Mouse (Mus musculus): ENCODE data around the gene Cacna1d. TPM values are rescaled to one million over a fixed set of nuclear protein-coding genes. Genes with fewer than 3 reads are reported as not detected.
A peak's percentile ranks its signal among the peaks of the same experiment; 100 is the strongest.

The Cacna1d gene
- total RNA-seq, 1 experiment from 2014 or later: 5.0 TPM

DNA sequence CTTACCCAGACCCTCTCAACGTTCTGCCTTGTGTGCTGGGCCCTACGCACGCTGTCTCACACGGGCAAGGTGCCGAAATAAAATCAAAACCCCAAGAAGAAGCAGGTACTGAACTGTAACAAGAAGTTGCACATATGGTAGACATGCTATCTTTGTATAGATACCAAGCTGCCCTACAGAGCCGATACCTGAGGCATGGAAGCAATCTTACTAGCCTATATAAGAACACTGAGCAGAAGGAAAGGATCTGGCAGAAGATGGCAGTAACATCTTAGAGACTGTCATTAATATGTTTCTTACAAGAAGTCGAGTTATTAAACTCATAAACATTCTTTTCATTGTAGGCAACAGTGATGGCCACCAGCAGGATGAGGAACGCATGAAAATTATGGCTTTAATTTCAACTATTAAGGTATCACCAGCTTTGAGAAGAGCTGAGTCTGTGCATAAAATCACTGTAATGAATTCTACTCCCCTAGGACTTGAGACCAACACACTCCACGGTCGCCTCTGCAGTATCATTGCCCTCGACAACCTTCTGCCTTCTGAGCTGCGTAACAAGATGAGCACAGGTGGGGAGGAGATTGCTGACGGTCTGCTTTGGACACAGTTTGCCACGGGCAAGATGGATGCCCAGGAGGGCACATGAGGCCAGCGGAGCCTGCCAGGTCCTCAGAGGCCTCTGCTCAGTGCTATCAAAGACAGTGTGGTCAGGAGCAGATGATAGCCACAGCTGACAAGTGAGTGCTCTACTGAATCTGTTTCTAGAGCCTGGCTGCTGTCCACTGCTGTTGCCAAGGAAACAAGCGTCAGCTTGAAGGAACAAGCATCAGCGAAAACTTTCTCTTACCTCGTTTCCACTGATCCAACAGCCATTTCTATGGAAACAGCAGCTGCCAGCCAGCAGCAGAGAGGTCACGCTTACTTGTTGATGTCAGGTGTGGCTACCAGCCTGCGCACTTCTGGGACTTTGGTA, 327.2 kb downstream of the Cacna1d start:
- ATAC-seq (replicated peaks; ENCODE audit: insufficient number of reproducible peaks, low FRiP score, low TSS enrichment, poor library complexity, severe bottlenecking): no peak

DNA sequence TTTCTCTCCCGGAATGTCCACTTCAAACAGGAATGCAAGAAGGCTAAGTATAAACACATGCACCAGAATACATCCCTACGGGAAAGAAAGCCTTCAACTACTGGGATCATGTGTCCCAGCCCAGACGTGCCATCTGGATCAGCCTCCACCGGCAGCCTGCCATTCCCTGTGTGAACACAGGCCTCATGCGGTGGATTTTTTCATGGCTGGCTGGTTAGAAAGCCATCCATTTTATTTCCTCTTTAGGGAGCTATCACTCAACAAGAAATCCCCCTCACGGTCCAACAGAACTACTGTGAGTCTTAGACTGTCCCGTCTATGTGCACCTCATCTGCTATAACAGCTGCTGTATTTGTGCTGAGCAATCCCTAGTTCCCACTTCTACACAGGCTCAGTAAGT, 343.5 kb downstream of the Cacna1d start:
- no peak for ATAC-seq (replicated peaks; ENCODE audit: insufficient number of reproducible peaks, low FRiP score, low TSS enrichment, poor library complexity, severe bottlenecking)

DNA sequence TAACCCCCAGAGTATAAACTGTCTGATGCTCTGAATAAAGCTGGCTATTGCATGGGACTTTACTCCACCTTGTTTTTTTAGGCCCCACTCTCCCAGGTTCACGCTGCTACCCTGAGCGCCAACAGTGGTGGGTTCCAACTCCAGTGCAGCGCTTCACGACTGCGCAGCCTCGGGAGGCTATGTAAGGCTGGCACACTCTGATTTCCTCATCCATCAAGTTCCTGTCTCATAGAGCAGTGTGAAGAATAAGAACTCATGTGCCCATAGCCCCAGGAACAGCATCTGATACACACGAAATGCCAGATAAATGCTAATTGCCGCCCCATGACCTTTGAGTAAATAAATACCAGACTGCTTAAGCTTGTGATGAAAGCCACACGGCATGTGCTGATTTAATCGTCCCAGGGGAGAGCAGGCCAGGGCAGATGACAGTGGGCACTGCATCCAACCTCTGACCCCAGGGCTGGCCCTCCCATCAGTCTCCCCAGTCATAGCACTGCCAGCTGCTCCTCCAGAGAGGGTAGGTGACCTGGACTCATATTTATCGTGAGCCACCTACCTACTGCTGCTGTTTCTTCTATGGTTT, 352.8 kb downstream of the Cacna1d start:
- no peak for ATAC-seq (replicated peaks; ENCODE audit: insufficient number of reproducible peaks, low FRiP score, low TSS enrichment, poor library complexity, severe bottlenecking)

DNA sequence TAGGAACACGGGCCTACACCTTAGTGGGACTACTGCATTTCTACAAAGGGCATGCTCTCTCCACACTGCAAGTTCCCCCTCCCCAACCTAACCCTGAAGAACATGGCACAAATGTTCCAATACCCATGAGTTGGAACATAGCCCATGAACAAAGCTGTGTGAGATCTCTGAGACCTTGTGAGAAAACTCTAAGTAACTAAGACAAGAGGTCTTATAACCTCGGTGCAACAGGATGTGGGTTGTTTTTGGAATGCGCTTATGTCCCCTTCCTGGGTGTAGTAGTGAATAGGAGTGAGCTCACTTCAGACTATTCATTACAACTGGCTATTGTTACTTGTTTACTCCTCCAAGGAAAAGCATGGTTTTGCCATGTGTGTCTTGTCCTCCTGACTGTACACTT, 353.3 kb downstream of the Cacna1d start:
- ATAC-seq (replicated peaks; ENCODE audit: insufficient number of reproducible peaks, low FRiP score, low TSS enrichment, poor library complexity, severe bottlenecking): no peak

DNA sequence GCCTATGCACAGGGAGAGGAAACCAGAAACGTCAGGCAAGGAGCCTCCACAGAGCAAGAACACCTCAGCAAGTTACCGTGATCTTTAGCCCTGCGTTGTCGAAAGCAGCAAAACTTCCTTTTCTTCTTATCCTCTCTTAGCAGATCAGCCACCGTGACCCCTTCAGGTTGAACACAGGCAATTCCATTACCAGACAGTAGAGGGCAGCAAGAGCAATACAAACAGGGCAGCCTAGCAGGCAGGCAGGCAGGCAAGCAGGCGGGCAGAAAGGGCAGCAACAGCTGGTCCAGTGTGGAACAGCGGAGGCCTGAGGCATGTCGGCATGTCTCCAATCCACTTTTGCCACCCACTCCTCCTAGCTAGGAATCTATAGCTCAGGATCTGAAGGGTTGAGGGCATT, 354.3 kb downstream of the Cacna1d start:
- peak; percentile 94 for ATAC-seq (replicated peaks; ENCODE audit: insufficient number of reproducible peaks, low FRiP score, low TSS enrichment, poor library complexity, severe bottlenecking)

DNA sequence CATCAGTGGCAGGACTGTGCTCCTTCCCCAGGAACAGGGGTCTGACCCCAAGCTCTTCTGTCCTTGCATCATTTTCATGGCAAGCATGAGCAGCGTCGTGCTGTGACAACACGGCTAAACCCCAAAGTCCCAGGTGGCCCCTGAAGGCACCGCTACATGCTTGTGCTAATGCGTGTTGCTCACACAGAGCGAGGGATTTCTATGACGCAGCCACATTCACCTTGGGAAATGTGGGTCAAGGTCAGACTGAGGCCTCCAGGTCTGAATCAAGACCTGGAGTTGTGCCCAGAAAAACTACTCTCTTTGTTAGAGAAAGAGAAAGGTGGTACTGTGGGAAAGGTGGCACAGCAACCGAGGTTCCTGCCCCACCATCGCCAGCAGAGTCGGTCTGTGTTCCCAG, 355.9 kb downstream of the Cacna1d start:
- no peak for ATAC-seq (replicated peaks; ENCODE audit: insufficient number of reproducible peaks, low FRiP score, low TSS enrichment, poor library complexity, severe bottlenecking)

DNA sequence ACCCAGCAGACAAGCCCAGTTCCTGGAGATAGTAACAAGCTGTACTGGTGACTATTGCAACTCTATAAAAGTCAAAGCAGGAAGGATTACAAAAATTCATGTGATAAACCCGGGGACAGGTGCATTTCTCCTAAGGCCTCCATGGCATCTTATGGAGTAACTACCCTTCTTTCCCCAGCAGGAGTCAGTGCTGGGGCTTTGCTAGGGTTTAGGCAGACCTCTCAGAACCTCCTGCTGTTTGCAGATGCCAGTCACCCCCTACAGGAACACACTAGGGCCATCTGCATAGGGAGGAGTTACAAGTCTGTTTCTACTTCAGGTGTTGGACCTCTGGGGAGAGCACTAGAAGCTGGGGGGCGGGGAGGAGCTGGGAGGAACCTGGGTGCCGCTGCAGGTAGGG, 357.6 kb downstream of the Cacna1d start:
- ATAC-seq (replicated peaks; ENCODE audit: insufficient number of reproducible peaks, low FRiP score, low TSS enrichment, poor library complexity, severe bottlenecking): no peak

DNA sequence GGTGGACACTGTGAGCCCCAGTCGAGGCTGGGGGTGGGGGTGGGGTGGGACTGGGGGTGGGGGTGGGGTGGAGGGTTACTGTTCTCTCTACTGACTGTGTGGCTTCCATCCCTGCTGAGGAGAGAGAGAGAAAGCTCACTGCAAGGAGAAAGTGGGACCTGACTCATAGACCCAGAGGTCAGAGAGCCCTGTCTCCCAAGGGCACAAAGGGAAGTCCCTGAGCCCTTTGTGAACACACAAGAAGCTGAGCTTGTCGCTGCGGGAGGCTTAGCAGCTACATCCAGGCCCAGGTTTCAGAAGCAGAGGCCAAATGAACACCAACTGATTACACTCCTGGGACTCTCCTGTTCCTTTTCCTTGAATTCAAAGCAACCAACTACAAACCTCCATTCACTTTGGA, 360.0 kb downstream of the Cacna1d start:
- ATAC-seq (replicated peaks; ENCODE audit: insufficient number of reproducible peaks, low FRiP score, low TSS enrichment, poor library complexity, severe bottlenecking): no peak

DNA sequence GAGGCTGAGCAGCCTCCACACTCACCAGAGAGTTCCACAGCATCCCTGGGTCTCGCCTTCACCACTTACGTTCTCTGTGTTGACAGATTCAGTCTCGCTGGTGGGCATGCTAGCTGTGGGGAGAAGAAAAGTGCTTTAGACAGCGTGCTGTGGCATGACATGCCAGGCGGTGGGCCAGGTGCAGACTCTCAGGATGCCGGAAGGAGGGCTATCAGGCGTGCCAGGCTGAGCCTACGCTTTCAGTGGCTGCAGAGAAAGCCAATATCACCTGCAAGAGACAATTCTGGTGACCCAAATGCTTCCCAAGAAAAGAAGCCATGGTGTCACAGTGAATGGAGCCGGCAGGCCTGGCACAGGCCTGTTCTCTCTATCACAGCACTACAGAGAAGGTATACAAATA, 361.2 kb downstream of the Cacna1d start:
- ATAC-seq (replicated peaks; ENCODE audit: insufficient number of reproducible peaks, low FRiP score, low TSS enrichment, poor library complexity, severe bottlenecking): no peak

DNA sequence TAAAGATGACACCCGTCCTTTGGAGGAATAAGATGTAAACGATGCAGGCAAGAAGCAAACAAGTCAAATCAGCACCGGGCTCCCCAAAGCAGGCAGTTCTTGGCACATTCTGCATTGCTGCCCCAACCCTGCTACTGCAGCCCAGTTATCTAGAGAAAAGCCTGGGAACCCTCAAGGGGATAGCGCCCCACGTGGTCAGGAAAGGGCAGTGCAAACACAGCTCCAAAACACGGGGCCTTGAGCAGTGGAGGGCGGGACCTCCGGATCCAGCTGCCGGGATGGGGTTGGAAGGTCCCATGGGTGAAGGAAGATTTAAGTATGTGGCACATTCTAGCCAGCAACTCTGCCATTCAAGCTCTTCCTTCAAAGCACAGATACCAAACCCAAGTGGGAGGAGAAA, 361.9 kb downstream of the Cacna1d start:
- no peak for ATAC-seq (replicated peaks; ENCODE audit: insufficient number of reproducible peaks, low FRiP score, low TSS enrichment, poor library complexity, severe bottlenecking)

DNA sequence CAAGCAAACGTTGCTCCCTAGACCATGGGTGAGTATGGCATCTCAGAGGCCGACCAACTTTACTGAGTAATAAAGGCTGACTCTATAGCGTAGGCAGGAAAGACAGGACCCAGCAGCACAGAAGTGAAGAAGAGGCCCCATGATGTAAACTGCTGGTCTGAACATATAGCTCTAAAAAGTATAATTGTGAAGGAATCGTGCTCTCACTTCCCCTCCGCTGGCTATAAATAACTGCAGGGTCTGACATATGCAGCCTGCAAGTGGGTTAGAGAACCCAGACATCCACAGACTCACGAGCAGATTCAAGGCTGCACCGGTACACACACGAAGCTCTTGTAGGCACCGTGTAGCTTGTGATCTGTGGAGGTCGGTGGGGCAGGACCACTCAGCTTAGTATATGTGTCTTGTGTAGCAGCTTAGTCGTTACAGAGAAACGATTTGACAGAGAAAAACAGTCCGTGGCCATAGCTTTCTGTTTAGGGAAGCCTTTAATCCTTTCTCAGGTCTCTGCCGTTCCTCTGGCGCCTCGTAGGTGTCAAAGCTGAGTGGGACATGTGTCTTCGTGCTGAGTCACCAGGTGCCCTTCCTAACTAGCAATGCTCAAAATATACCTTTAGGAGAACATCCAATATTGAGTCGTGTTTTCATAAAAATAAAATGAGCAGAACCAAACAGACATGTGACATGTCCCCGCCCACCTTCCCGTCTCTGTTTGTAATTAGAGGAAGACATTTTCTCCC, 366.1 kb downstream of the Cacna1d start:
- peak; percentile 48; the same call in 1 of the 2 replicates for ATAC-seq (replicated peaks; ENCODE audit: insufficient number of reproducible peaks, low FRiP score, low TSS enrichment, poor library complexity, severe bottlenecking)

DNA sequence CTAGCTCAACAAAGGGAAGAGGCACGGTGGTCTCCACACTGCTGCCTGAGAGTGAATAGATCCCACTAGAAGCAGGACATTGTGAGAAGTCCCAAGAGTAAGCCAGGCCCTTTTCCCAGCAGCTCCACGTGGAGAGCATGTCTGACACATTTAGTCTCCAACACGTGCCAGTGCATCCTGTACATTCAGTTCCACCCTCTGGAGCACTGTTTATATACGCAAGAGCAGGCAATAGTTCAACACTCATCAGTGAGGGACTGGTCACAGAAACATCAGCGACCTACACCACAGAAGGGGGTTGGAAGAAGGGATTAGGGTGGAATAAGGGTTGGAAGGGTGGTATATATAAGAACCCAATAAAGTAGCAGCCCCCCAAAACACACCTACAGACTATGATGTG, 371.2 kb downstream of the Cacna1d start:
- no peak for ATAC-seq (replicated peaks; ENCODE audit: insufficient number of reproducible peaks, low FRiP score, low TSS enrichment, poor library complexity, severe bottlenecking)

DNA sequence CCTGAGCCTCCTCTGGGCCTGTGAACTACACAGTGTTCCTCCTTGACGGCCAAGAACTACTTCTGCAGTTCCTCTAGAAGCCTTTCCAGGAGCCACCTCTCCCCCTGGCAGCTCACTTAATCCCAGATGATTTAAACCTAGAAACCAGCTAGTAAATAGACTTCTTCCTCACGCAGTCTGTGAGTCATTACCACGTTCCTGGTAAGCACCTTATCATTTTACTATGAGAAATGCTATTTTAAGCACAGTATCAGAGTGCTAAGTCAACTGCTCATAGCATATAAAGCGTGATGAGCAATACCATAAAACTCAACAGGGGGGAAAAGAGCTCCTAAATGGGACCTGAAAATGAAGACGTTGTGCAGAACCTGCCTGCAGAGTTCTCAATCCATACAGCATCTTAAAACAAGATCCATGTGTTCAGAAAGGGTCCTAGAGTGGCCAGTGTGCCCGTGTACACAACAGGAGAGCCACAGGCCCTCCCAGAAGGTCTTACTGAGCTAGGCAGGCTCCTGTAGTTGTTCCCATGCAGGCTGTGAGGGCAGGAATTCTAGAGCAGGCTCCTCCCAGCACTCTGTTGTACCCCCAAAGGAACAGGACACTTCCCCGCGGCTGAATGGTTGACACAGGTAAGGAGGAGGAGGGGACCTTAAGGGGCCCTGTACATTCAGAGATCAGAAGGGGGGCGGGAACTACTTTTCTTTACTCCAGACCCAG, 377.7 kb downstream of the Cacna1d start:
- no peak for ATAC-seq (replicated peaks; ENCODE audit: insufficient number of reproducible peaks, low FRiP score, low TSS enrichment, poor library complexity, severe bottlenecking)

DNA sequence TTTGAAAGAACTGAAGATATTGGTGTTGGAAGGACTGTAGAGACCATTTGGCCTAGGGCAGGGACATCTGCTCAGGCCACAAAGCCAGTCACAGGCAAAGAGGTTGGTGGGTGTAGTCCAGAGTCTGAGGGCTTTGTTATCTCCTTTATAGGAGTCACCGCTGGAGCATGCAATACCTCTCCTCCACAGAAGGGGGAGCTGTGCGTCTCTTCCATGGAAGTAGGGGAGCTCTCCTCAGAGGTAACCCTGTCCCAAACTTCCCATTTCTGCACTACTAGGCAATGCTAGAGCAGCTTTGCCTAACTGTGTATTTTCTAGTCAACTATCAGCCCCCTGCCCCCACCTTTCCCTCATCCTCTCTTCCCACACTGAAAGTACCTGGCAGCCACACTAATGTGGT, 382.2 kb downstream of the Cacna1d start:
- ATAC-seq (replicated peaks; ENCODE audit: insufficient number of reproducible peaks, low FRiP score, low TSS enrichment, poor library complexity, severe bottlenecking): peak; percentile 69

DNA sequence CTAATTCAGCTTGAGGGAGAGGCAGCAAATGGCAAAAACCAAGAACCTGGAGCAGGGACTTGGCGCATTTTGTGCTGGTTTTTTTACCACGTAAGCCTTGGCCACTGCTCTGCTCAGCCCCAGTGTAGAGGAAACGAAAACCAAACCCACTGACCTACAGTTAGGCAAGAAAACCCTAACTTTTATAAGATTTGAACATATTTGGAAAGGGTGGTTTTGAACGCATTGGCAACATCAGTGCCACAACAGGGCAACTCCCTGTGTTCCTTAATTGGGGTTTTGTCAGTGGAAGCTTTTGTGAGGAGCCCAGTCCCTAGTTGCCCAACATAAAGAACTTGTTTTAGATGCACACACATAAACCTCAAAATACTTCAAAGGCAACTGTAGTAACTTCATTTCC, 384.7 kb downstream of the Cacna1d start:
- ATAC-seq (replicated peaks; ENCODE audit: insufficient number of reproducible peaks, low FRiP score, low TSS enrichment, poor library complexity, severe bottlenecking): no peak

DNA sequence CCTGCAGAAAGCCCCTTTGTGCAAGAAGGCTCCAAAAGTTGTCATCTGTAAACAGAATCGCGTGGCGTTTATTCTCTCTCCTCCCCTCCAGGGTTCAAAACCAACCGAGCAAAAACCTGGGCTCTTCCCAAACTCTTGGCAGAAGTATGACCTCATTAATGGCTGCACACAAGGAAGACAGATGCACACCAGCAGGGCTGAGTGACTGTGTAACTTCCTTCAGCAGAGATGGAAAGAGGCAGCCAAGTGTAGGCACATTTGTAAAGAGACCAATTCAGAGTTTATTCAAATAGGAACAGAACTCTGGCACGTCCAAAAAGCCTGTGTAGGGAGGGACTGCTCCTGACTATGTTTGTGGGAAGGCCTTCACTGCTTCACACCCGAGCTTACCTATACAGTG, 385.7 kb downstream of the Cacna1d start:
- ATAC-seq (replicated peaks; ENCODE audit: insufficient number of reproducible peaks, low FRiP score, low TSS enrichment, poor library complexity, severe bottlenecking): no peak

DNA sequence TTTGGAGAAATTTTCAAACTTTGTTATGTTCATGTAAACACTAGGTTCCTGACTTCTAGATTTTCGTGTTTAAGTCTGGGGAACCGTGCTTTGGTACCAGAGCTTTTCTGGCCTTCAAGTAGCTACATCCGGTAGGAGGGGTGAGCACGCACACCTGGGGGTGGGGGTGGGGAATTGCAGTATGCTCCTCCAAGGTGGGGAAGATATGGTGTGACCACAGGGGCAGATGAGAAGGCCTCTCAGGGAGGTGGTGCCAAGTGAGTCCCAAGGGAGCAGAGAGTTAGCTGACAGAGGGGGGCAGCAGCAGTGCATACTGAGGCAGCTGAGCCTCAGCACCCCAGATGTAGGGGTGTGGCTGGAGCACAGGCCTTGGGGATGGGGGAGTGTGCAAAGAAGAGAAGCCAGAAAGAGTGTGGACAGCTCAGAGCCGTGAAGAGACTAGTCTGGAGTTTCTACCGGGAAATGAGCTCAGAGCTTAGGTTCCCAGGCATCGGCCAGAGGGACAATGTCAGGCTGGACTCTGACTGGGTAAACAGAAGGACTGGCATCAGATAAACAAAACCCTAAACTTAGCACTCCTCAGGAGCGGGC, 387.2 kb downstream of the Cacna1d start:
- no peak for ATAC-seq (replicated peaks; ENCODE audit: insufficient number of reproducible peaks, low FRiP score, low TSS enrichment, poor library complexity, severe bottlenecking)

DNA sequence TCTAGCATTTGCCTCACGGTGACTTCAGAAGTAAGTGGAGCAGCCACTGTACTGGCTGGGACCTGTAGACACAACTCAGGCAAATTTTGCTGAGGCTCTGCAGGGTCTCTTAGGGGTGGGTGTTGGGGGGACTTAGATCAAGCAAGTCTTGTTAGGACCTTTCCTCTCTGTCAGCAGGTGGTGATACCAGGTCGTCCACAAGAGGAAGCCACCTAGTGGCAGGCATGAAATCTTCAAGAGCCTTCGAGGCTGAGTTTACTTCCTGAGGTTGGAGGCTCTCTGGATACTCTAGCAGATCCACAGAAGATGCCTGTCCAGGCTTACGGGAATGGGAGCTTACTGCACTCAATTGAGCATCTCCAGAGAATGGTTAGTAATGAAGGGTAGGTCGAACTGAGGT, 394.0 kb downstream of the Cacna1d start:
- ATAC-seq (replicated peaks; ENCODE audit: insufficient number of reproducible peaks, low FRiP score, low TSS enrichment, poor library complexity, severe bottlenecking): no peak

DNA sequence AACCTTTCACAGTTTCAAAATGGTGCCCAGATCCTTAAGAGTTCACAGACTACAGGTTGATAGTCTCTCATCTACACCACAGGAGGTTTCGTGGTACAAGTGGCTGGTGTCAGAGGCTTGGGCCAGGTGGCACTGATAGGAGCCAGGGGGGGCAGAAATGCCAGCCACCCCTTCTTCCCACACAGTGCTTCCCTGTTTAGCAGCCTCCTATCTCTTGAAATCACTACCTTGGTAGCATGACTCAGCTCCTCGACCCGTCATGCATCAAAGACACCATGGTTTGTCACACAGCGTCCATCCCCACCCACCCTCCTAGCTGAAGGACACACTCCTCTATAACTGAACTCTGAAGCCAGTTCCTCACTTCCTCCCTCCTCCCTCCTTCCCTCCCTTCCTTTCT, 398.8 kb downstream of the Cacna1d start:
- ATAC-seq (replicated peaks; ENCODE audit: insufficient number of reproducible peaks, low FRiP score, low TSS enrichment, poor library complexity, severe bottlenecking): no peak
